Mouse (Mus musculus) G1E (cell line): ENCODE measurements at regions not wholly inside any gene's neighbourhood (a gene's known extent, or its start where the extent isn't known, plus 50 kb on each side); places are given as distances from the start of the nearest gene placed in this dataset.

ENCODE experiments used
- CTCF ChIP-seq: IDR thresholded peaks from 2 replicates; pipeline ENCODE4 v1.5.1; 2012; ENCODE audit warnings: low read depth, low read length, inconsistent platforms, mixed read lengths
- TAL1 ChIP-seq: conservative IDR thresholded peaks from 2 replicates; pipeline ENCODE4 v1.6.1; 2012; ENCODE audit warnings: low read depth, low read length, inconsistent platforms, mixed read lengths

GRCm38 (mm10) chr16:75344201-75344927, 241.5 kb downstream of the Lipi start:
- TF ChIP-seq CTCF (no peak), TAL1 (no peak)
